Mouse (Mus musculus) liver, embryonic 15.5 days (tissue): ENCODE measurements around the gene Kncn. TPM values are rescaled to one million over a fixed set of nuclear protein-coding genes. Genes with fewer than 3 reads are reported as not detected.

Experiments
- ATAC-seq: fragments of 200-750 bp; cut with Nextera tagmentation; 2 replicates; pipeline ENCODE4 v1.8.0; 2017; ENCODE audit warnings: moderate number of reproducible peaks, mild to moderate bottlenecking, moderate library complexity; ENCODE audit not compliant: insufficient read depth
- H3K27ac ChIP-seq: fragments of 300-500 bp; sonication (generic); replicated peaks from 2 replicates; pipeline ENCODE4 v1.5.1; 2015; ENCODE audit warnings: mild to moderate bottlenecking, inconsistent platforms
- H3K27me3 ChIP-seq: fragments of 300-500 bp; sonication (generic); 2 replicates; pipeline ENCODE4 v1.6.1; 2015; ENCODE audit warnings: mild to moderate bottlenecking, inconsistent platforms
- H3K36me3 ChIP-seq: fragments of 300-500 bp; sonication (generic); replicated peaks from 2 replicates; pipeline ENCODE4 v1.6.1; 2015; ENCODE audit warnings: moderate library complexity, mild to moderate bottlenecking, inconsistent platforms
- H3K4me1 ChIP-seq: fragments of 300-500 bp; sonication (generic); replicated peaks from 2 replicates; pipeline ENCODE4 v1.6.1; 2015; ENCODE audit warnings: inconsistent platforms
- H3K4me2 ChIP-seq: fragments of 300-500 bp; sonication (generic); 2 replicates; pipeline ENCODE4 v1.6.1; 2015; ENCODE audit warnings: moderate library complexity, mild to moderate bottlenecking, inconsistent platforms
- H3K4me3 ChIP-seq: fragments of 300-500 bp; sonication (generic); replicated peaks from 2 replicates; pipeline ENCODE4 v1.5.1; 2015; ENCODE audit warnings: mild to moderate bottlenecking, inconsistent platforms
- H3K9ac ChIP-seq: fragments of 300-500 bp; sonication (generic); 2 replicates; pipeline ENCODE4 v1.6.1; 2015; ENCODE audit warnings: moderate library complexity, mild to moderate bottlenecking, inconsistent platforms
- H3K9me3 ChIP-seq: fragments of 300-500 bp; sonication (generic); replicated peaks from 2 replicates; pipeline ENCODE4 v1.6.1; 2016; ENCODE audit warnings: inconsistent platforms
- WGBS: fragments of 180-500 bp; shearing (Covaris S2); methylation state at CpG from one replicate; pipeline ENCODE4 v1.1.7; 2015; ENCODE audit warnings: mixed read lengths; ENCODE audit not compliant: insufficient replicate concordance; 5-methylcytosine and 5-hydroxymethylcytosine counted together
- polyA plus RNA-seq: library from polyadenylated mRNA; unstranded; fragments of >200 nt; fragmentation: Nextera tagmentation; extraction: Ambion mirVana; gene quantifications from 2 replicates; pipeline ENCODE4 v1.2.1, GENCODE M21; 2015

Kncn gene
- polyA plus RNA-seq, 1 experiment from 2014 or later = not detected

DNA sequence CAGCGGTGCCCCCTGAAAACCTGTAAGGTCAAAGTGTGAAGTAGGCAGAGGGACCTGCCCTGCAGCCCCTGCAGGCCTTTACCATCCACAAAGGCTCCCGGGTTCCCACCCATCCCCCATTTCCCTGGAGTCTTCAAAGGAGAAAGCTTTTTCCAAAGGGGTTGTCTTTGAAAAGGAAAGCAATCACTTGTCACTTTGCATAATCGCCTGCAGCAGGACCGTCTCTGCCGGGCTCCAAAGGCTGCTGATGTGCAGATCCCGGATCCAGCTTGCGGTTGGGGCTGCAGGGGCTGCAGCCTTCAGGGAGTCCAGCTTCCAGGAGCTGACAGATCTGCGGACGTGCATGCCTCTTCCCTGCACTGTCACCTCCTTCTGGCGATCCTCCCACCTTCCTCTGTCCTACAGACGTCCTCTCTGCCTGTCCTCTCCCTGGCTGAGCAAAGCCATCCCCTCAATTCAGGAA, 6.0 kb upstream of the Kncn start:
- no peak overlapping the region for H3K9ac ChIP-seq
- no peak for ATAC-seq
- H3K9me3 ChIP-seq = no peaks in the 10 kb centered on the region
- no peaks in the 10 kb centered on the region for H3K27me3 ChIP-seq
- 44% methylated on average over 11 of the region's 11 CpGs for WGBS
- no peak overlapping the region for H3K4me3 ChIP-seq
- H3K36me3 ChIP-seq = peaks cover 51% of the 10 kb centered on the region
- no peak overlapping the region for H3K4me2 ChIP-seq
- H3K4me1 ChIP-seq = no peaks in the 10 kb centered on the region
- no peak overlapping the region for H3K27ac ChIP-seq

DNA sequence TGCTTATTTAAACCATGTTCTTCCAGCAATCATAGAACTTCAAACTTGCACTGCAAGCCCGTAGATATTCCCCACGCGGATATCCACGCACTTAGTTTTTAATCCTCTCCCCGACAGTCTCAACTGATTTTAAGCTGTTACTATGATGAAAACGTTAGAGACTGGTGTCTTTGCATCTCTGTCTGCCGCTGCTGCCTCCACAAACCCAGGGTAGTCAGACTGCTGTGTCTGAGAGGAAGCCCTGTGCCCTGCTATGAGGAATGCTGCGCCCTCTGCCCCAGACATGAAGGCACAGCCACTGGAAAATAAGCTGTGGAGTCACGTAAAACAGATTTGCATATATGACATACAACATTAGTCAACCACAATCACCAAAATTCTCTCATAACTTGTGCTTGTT, 5.4 kb upstream of the Kncn start:
- H3K9me3 ChIP-seq = no peaks in the 10 kb centered on the region
- peaks cover 46% of the 10 kb centered on the region for H3K36me3 ChIP-seq
- no peak overlapping the region for H3K4me3 ChIP-seq
- 71% methylated on average over 9 of the region's 9 CpGs for WGBS
- ATAC-seq = no peak
- H3K4me2 ChIP-seq = no peak overlapping the region
- no peak overlapping the region for H3K27ac ChIP-seq
- H3K9ac ChIP-seq = no peak overlapping the region
- no peaks in the 10 kb centered on the region for H3K27me3 ChIP-seq
- H3K4me1 ChIP-seq = no peaks in the 10 kb centered on the region

DNA sequence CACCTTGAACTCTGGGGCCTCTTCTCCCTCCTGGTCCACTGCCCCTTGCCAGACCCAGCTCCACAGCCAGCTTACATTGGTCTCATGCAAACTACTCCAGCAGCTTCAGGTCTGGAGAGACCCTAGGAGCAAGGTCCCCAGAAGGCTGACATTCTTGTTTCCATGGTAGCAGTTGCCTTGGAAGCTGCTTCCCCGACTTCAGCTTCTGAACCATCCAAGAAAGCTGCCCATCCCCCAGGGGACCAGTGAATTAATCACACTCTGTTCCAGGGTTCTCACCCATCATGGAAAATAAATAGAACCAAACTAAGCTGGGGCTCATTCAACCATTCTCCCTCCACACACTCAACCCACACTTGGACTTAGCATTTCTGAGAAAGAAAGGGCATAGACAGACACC, 3.0 kb upstream of the Kncn start:
- H3K27me3 ChIP-seq = peaks cover 2% of the 10 kb centered on the region; the same call in 1 of the 2 replicates
- no peak overlapping the region for H3K4me2 ChIP-seq
- no peak overlapping the region for H3K27ac ChIP-seq
- no peak for ATAC-seq
- H3K9ac ChIP-seq = no peak overlapping the region
- no peak overlapping the region for H3K4me3 ChIP-seq
- H3K4me1 ChIP-seq = no peaks in the 10 kb centered on the region
- no peaks in the 10 kb centered on the region for H3K9me3 ChIP-seq
- peaks cover 22% of the 10 kb centered on the region for H3K36me3 ChIP-seq
- WGBS = 39% methylated on average over 1 of the region's 1 CpGs

DNA sequence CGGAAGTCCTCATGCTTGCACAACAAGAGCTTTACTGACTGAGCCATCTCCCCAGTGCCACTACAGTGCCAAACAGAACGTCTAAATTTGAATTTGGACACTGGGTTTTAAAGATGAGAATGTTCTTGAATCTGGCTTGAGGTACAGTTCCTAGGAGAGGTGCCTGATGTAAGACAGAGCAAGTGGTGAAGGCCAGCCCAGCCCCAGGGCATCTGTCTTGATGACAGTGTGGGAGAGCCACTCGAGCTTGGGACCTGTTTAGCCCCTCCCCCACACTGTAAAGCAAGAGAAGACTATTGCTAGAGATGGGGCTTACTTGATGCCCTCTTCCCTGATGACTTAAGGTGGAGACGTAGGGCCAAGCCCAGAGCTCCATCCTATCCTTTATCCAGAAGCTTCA, 2.0 kb upstream of the Kncn start:
- no peaks in the 10 kb centered on the region for H3K9me3 ChIP-seq
- no peak overlapping the region for H3K4me3 ChIP-seq
- H3K4me1 ChIP-seq = no peaks in the 10 kb centered on the region
- peaks cover 12% of the 10 kb centered on the region for H3K36me3 ChIP-seq
- H3K9ac ChIP-seq = no peak overlapping the region
- H3K27ac ChIP-seq = no peak overlapping the region
- ATAC-seq = no peak
- no peak overlapping the region for H3K4me2 ChIP-seq
- 49% methylated on average over 4 of the region's 4 CpGs for WGBS
- H3K27me3 ChIP-seq = peaks cover 8% of the 10 kb centered on the region; the same call in 1 of the 2 replicates

DNA sequence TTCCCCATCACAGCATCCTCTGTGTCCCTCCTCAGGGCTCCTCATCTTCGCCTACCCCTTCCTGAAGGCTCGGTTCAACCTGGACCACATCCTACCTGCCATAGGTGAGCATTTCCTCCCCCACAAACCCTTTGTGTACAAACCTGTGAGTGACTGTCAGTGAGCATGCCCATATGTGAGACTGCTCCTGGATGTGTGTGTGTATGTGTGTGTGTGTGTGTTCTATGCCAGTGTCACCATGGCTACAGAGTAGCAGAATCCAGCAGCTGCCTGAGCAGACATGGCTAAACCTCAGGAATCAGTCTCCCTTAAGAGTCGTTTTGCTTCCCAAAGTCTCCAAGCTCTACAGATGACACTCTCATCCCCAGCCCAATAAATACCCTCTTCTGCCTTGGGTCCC, 1.6 kb downstream of the Kncn start:
- Histone ChIP-seq H3K4me2 (no peak overlapping the region), H3K4me1 (no peaks in the 10 kb centered on the region), H3K36me3 (no peaks in the 10 kb centered on the region), H3K9me3 (no peaks in the 10 kb centered on the region), H3K4me3 (no peak overlapping the region), H3K9ac (no peak overlapping the region), H3K27me3 (peaks cover 42% of the 10 kb centered on the region), H3K27ac (no peak overlapping the region)
- no peak for ATAC-seq
- WGBS = 52% methylated on average over 3 of the region's 3 CpGs

DNA sequence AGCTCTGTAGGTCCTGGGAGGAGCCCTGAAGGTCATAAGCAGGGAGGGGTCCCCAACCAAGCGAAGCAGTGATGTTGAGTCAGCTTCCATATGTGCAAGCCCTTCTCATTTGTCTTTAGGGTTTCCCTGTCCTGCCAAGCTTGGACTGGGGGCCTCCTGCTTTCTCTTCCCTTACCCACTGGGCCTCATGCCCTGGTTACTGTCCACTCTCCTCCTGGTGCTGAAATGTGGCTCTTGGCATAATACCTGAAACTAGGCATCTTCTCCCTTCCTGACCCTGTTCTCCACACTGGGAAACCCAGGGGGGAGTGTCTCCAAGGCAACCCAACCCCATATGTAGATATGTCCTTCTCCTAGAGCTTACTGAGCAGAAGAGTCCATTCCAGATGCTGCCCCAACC, 2.7 kb downstream of the Kncn start:
- Histone ChIP-seq H3K4me3 (no peak overlapping the region), H3K4me2 (no peak overlapping the region), H3K27ac (no peak overlapping the region), H3K4me1 (no peaks in the 10 kb centered on the region), H3K36me3 (no peaks in the 10 kb centered on the region), H3K27me3 (peaks cover 53% of the 10 kb centered on the region), H3K9me3 (no peaks in the 10 kb centered on the region), H3K9ac (no peak overlapping the region)
- no peak for ATAC-seq
- 30% methylated on average over 1 of the region's 1 CpGs for WGBS

DNA sequence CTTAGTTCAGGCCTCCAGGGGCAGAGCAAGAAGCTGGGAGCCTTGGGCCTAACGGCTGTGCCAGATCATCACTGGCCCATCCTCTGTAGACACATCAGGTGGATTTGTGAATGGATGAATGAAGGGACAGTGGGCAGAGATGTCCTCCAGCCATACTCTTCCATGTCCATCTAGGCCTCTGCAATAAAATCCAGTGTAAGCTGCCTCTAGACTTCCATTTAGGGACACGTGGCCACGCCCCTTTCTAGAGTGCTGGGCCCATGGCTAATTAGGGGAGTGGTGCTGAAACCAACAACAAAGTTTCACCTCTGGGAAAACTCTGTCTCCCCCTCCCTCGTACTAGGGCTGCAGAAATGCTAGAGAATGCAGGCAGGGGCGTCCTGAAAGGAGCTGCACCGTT, 5.9 kb downstream of the Kncn start:
- WGBS = 18% methylated on average over 6 of the region's 6 CpGs
- peaks cover 75% of the 10 kb centered on the region for H3K27me3 ChIP-seq
- H3K4me3 ChIP-seq = no peak overlapping the region

DNA sequence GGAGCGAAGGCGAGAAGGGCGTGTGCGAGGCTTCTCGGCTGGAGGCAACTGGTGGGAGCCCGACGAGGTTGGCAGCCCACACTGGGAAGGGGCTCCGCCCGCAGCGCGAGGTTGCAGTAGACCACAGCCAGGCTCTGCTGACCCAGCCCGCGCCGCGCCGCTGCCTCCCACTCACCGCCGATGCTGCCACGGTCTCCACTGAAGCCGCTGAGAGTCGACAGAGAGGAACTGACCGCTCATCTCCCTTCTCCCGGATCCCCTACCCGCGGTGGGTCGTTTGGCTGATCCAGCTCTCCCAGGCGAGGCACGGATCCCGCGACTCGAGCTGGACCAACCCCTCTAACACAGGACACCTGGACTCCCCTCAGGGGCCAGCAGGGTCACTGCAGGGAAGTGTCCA, 6.4 kb downstream of the Kncn start, which contains the start of gene 6430628N08Rik:
6430628N08Rik (plus strand) TSS at position 113 of the 400 bp plus-strand sequence.
- H3K4me1 ChIP-seq = no peaks in the 10 kb centered on the region
- H3K27ac ChIP-seq = no peak within 1 kb of the TSS
- H3K4me2 ChIP-seq = peak within 1 kb of the TSS; percentile 25
- peaks cover 80% of the 10 kb centered on the region for H3K27me3 ChIP-seq
- 4% methylated on average over 31 of the region's 31 CpGs for WGBS
- no peak within 1 kb of the TSS for H3K9ac ChIP-seq
- H3K36me3 ChIP-seq = no peaks in the 10 kb centered on the region
- H3K9me3 ChIP-seq = no peaks in the 10 kb centered on the region
- no peak for ATAC-seq
- no peak within 1 kb of the TSS for H3K4me3 ChIP-seq

More for the DNA sequence above, 5.9 kb downstream of the Kncn start:
- ATAC-seq = no peak
- Histone ChIP-seq H3K4me1 (no peaks in the 10 kb centered on the region), H3K36me3 (no peaks in the 10 kb centered on the region), H3K9me3 (no peaks in the 10 kb centered on the region), H3K9ac (no peak overlapping the region), H3K27ac (no peak overlapping the region), H3K4me2 (peak overlapping the region; percentile 25)

DNA sequence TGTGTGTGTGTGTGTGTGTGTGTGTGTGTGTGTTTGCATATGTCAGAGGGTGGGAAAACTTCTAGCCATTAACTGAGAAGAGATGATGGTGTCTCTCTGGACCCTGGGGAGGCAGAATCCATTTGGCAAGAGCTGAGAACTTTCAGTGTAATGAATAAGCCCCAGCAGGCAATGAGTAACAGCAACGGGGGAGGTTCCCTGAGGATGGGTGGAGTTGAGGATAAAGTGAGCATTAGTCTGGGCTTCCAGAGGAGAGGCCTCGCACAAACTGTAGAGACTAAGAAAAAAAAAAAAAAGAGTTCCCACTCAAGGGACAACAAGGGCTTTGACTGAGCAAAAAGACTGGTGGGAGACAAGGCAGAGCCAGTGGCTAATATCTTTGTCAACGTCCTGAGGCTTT, 10.1 kb downstream of the Kncn start:
- ATAC-seq = no peak
- WGBS = 26% methylated on average over 3 of the region's 3 CpGs

DNA sequence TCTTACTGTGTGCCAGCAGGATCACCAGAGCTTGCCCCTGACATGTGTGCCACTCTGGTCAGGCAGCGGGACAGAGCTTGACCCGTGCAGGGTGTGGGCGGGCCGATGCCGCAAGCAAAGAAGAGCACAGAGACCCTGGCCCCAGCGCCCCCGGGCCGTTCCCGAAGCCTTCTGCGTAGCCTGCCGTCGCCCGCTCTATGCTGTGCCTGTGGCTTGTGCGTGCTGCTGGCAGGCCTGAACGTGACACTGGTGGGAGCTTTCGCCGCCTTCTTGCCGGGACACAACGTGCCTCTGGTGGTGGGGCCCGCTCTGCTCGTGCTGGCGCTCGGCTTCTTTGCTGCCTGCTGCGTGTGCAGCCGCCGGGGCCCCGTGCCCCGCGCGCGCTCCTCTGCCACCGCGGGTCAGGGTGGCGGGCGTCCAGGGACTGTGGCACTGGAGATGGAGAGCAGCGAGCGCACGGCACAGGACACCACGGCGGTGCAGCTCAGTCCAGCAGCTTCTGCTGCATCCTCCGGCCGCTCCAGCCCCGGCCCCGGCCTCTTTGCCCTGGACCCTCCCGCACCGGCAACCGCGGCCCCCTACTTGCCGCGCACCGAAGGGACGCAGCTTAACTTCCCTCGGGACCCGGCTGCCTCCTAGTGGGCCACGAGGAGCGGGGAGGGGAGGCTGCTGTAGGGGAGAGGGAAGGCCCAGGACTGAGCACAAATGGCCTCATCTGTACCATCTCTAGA, 13.9 kb downstream of the Kncn start:
- H3K4me3 ChIP-seq = peak overlapping the region; percentile 21
- WGBS = 2% methylated on average over 56 of the region's 56 CpGs
- H3K9ac ChIP-seq = no peak overlapping the region
- H3K4me1 ChIP-seq = no peaks in the 10 kb centered on the region; the same call in 1 of the 2 replicates
- no peak for ATAC-seq
- no peaks in the 10 kb centered on the region for H3K36me3 ChIP-seq
- H3K27ac ChIP-seq = no peak overlapping the region
- H3K27me3 ChIP-seq = peaks cover 91% of the 10 kb centered on the region
- no peaks in the 10 kb centered on the region for H3K9me3 ChIP-seq
- H3K4me2 ChIP-seq = peak overlapping the region; percentile 44

More for the DNA sequence above, 10.1 kb downstream of the Kncn start:
- Histone ChIP-seq H3K9ac (no peak overlapping the region), H3K36me3 (no peaks in the 10 kb centered on the region), H3K4me3 (no peak overlapping the region), H3K9me3 (no peaks in the 10 kb centered on the region), H3K4me2 (no peak overlapping the region), H3K4me1 (no peaks in the 10 kb centered on the region; the same call in 1 of the 2 replicates), H3K27me3 (peaks cover 91% of the 10 kb centered on the region), H3K27ac (no peak overlapping the region)

DNA sequence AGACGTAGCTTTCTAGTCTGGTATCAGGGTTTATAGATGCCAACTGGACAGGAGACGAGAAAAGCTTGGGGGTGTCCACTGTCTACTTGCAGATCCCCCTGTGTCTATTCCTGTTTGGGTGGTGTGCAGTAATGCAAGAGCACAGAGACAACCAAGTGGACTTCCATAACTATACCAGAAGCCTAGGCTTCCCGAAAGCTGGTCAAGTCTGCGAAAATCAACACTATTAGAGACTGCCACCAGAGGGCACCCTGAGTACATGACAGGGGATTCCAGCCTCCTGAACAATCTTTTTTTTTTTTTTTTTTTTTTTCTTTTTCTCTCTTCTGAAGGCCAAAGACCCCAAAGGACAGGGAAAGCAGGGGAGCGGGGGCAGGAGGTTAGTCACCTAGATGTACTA, 18.6 kb downstream of the Kncn start:
- WGBS = 19% methylated on average over 5 of the region's 5 CpGs
- Histone ChIP-seq H3K27me3 (peaks cover 95% of the 10 kb centered on the region), H3K9me3 (no peaks in the 10 kb centered on the region), H3K36me3 (no peaks in the 10 kb centered on the region), H3K27ac (no peak overlapping the region), H3K4me1 (no peaks in the 10 kb centered on the region; the same call in 1 of the 2 replicates), H3K4me3 (no peak overlapping the region), H3K9ac (no peak overlapping the region), H3K4me2 (no peak overlapping the region)
- ATAC-seq = no peak

DNA sequence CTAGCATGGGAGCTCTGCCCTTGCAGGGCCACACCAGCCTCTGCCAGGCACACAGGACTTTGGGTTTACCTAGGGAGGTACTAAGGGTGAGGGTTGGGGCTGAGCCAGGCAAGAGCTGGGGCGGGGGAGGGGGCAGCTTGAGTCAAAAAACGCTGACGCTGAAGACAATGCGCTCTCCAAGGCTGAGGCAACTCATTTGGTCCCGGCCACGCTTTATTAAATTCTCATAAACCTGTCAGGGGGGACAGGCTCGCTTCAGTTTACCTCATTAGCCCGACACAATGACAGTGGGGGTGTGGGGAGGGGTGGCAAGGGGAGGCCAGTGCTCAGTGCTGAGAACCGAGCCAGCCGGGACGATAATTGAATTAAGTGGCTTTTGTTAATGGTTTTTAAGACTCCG, 20.2 kb downstream of the Kncn start:
- no peak overlapping the region for H3K9ac ChIP-seq
- WGBS = 27% methylated on average over 12 of the region's 12 CpGs
- peaks cover 95% of the 10 kb centered on the region for H3K27me3 ChIP-seq
- no peaks in the 10 kb centered on the region for H3K9me3 ChIP-seq
- no peaks in the 10 kb centered on the region for H3K36me3 ChIP-seq
- H3K27ac ChIP-seq = no peak overlapping the region
- H3K4me3 ChIP-seq = no peak overlapping the region
- no peak overlapping the region for H3K4me2 ChIP-seq
- H3K4me1 ChIP-seq = no peaks in the 10 kb centered on the region
- ATAC-seq = no peak
